Mouse (Mus musculus) G1E (cell line): Measurements from ENCODE around the gene Gm4871. TPM values are rescaled to one million over a fixed set of nuclear protein-coding genes. Genes with fewer than 3 reads are reported as not detected.
A peak's percentile ranks its signal among the peaks of the same experiment; 100 is the strongest.

Experiments
- ATAC-seq: 2 replicates; pipeline ENCODE4 v1.8.0; 2016; ENCODE audit warnings: mild to moderate bottlenecking; ENCODE audit not compliant: insufficient number of reproducible peaks, poor library complexity, low FRiP score, severe bottlenecking; ENCODE audit errors: extremely low read depth
- DNase-seq: peaks from one replicate; pipeline ENCODE4 v3.0.0; 2012; ENCODE audit warnings: low spot score
- H3K27me3 ChIP-seq: 2 replicates; pipeline ENCODE4 v1.6.1; 2012; ENCODE audit warnings: mild to moderate bottlenecking, low read length, inconsistent platforms; ENCODE audit not compliant: insufficient read depth
- H3K36me3 ChIP-seq: replicated peaks from 2 replicates; pipeline ENCODE3; 2012; ENCODE audit warnings: mild to moderate bottlenecking, inconsistent platforms
- H3K4me1 ChIP-seq: 2 replicates; pipeline ENCODE4 v1.6.1; 2012; ENCODE audit warnings: low read depth, low read length, inconsistent platforms, mixed read lengths; ENCODE audit not compliant: insufficient read depth
- H3K4me3 ChIP-seq: 2 replicates; pipeline ENCODE4 v1.5.1; 2012; ENCODE audit warnings: low read depth, mild to moderate bottlenecking, inconsistent platforms, low read length, moderate library complexity, mixed read lengths
- H3K9me3 ChIP-seq: replicated peaks from 2 replicates; pipeline ENCODE4 v1.6.1; 2012; ENCODE audit warnings: inconsistent platforms
- CTCF ChIP-seq: IDR thresholded peaks from 2 replicates; pipeline ENCODE4 v1.5.1; 2012; ENCODE audit warnings: low read depth, low read length, inconsistent platforms, mixed read lengths
- GATA1 ChIP-seq: IDR thresholded peaks from 2 replicates; pipeline ENCODE4 v1.6.1; 2012; ENCODE audit warnings: borderline replicate concordance, low read length, inconsistent platforms, mixed read lengths
- GATA2 ChIP-seq: IDR thresholded peaks from 2 replicates; pipeline ENCODE4 v1.6.1; 2012; ENCODE audit warnings: low read depth, low read length, inconsistent platforms, borderline replicate concordance
- POLR2AphosphoS5 ChIP-seq: IDR thresholded peaks from 2 replicates; pipeline ENCODE4 v1.6.1; 2012; ENCODE audit warnings: low read depth, low read length, inconsistent platforms; ENCODE audit not compliant: insufficient replicate concordance
- TAL1 ChIP-seq: conservative IDR thresholded peaks from 2 replicates; pipeline ENCODE4 v1.6.1; 2012; ENCODE audit warnings: low read depth, low read length, inconsistent platforms, mixed read lengths
- polyA plus RNA-seq: library from polyadenylated mRNA; stranded (reverse); fragments of >175 nt; gene quantifications from 2 replicates; pipeline ENCODE4 v1.2.3, GENCODE M21; 2012
- total RNA-seq, 2 experiments: library from RNA; stranded (forward) in 1 of 2; stranded (reverse) in 1 of 2; fragments of 200-1000 nt in 1 of 2; fragments of >200 nt in 1 of 2; fragmentation: Nextera tagmentation in 1 of 2; gene quantifications; 2 replicates each; pipeline ENCODE4 v1.2.3; 2014 to 2017

Gene Gm4871
- total and polyA plus RNA-seq, 3 experiments = not detected

- Histone ChIP-seq H3K4me3 (no peak overlapping the region), H3K9me3 (no peaks in the 10 kb centered on the region), H3K4me1 (no peaks in the 10 kb centered on the region), H3K36me3 (no peaks in the 10 kb centered on the region), H3K27me3 (no peaks in the 10 kb centered on the region)
- ATAC-seq (no peak), DNase-seq (no peak)
- no peak for TF ChIP-seq GATA1
- TF ChIP-seq GATA2 = no peak
- no peak for TF ChIP-seq POLR2AphosphoS5
- no peak for TF ChIP-seq CTCF
- TF ChIP-seq TAL1 = no peak
These were observed 42.5 kb downstream of the Gm4871 start for GRCm38 (mm10) chr5:144990051-144990450.

DNA sequence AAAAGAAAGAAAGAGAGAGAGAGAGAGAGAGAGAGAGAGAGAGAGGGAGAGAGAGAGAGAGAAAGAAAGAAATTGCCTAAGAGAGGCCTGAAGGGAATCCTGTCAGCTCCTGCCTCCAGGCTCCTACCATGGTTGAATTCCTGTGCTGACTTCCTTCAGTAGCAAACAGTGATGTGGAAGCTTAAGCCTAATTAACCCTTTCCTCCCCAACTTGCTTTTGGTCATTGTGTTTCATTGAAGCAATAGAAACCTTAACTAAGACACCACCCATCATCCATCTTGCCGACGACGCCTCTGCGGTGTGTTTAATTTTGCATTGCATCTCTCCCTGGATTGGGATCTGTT is 43.5 kb downstream of the Gm4871 start:
- DNase-seq (no peak), ATAC-seq (no peak)
- TF ChIP-seq GATA1 (no peak), TAL1 (no peak), GATA2 (no peak), CTCF (no peak)

DNA sequence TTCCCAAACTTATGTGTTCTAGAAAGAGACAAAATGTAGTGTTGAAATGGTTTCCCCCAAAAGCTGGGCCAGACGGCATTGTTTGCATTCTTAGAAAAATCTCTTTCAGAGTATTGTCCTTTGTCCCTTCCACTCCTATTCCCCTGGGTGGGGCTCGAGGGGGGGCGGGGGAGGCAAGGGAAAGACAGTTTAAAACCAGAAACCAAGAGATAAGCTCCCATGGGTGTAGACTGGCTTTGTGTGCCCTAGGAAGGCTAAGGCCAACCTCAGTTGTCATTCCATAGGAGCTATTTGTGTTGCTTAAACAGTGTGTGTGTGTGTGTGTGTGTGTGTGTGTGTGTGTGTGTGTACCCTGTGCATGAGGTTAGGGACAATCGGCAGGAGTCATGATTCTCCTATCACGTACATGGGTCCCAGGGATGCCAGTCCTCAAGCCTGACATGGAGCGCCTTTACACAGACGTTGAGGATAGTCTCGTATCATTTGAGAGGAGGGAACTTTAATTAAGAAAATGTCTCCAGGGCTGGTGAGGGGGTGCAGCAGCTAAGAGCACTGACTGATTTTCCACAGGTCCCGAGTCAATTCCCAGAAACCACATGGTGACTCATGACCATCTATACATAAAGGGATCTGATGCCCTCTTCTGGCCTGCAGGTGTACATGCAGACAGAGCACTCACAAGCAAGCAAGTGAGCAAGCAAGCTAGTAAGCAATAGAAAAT is 44.1 kb downstream of the Gm4871 start:
- Histone ChIP-seq H3K4me3 (no peak overlapping the region), H3K36me3 (no peaks in the 10 kb centered on the region), H3K27me3 (no peaks in the 10 kb centered on the region; the same call in 1 of the 2 replicates), H3K4me1 (no peaks in the 10 kb centered on the region), H3K9me3 (no peaks in the 10 kb centered on the region)
- DNase-seq (no peak), ATAC-seq (no peak)
- TF ChIP-seq CTCF (0 out of 2 replicates have a peak, but pooled peaks have one; percentile 4), TAL1 (no peak), GATA2 (no peak), GATA1 (no peak), POLR2AphosphoS5 (no peak)

More for the DNA sequence above, 43.5 kb downstream of the Gm4871 start:
- H3K27me3 ChIP-seq = no peaks in the 10 kb centered on the region; the same call in 1 of the 2 replicates
- H3K9me3 ChIP-seq = no peaks in the 10 kb centered on the region
- H3K4me1 ChIP-seq = no peaks in the 10 kb centered on the region
- no peak overlapping the region for H3K4me3 ChIP-seq
- no peaks in the 10 kb centered on the region for H3K36me3 ChIP-seq

DNA sequence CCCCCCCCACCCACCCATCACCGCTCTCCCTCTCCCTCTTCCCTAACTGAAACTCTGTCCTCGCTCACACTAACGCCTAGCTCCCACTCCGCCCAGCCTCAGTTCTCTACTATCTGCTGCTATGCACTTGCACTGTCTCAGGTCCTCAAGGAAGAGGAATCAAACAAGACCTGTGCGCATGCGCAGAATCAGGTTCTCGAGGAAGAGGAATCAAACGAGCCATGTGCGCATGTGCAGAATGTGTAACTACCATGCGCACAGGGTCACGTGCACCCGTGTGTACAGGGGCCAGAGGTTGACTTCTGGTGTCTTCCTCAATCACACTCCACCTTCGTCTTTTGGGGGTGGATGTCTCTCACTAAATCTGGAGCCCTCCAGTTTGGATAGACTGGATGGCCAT is 45.0 kb downstream of the Gm4871 start:
- H3K4me1 ChIP-seq = no peaks in the 10 kb centered on the region
- H3K4me3 ChIP-seq = no peak overlapping the region
- no peaks in the 10 kb centered on the region for H3K36me3 ChIP-seq
- no peaks in the 10 kb centered on the region; the same call in 1 of the 2 replicates for H3K27me3 ChIP-seq
- ATAC-seq = no peak
- no peak for DNase-seq
- TF ChIP-seq POLR2AphosphoS5 (no peak), TAL1 (no peak), GATA1 (no peak), GATA2 (no peak), CTCF (no peak)
- H3K9me3 ChIP-seq = peaks cover 3% of the 10 kb centered on the region; the same call in 1 of the 2 replicates

GRCm38 (mm10) chr5:144984839-144985238 is 47.7 kb downstream of the Gm4871 start:
- Histone ChIP-seq H3K36me3 (no peaks in the 10 kb centered on the region), H3K27me3 (no peaks in the 10 kb centered on the region; the same call in 1 of the 2 replicates), H3K4me1 (no peaks in the 10 kb centered on the region), H3K9me3 (peaks cover 3% of the 10 kb centered on the region; the same call in 1 of the 2 replicates), H3K4me3 (no peak overlapping the region)
- no peak for ATAC-seq
- no peak for TF ChIP-seq GATA2
- no peak for DNase-seq

- H3K4me3 ChIP-seq = no peak overlapping the region
- ATAC-seq (no peak), DNase-seq (no peak)
- no peak for TF ChIP-seq POLR2AphosphoS5
- TF ChIP-seq GATA2 = no peak
- TF ChIP-seq GATA1 = no peak
- 0 out of 2 replicates have a peak, but pooled peaks have one; percentile 8 for TF ChIP-seq CTCF
- TF ChIP-seq TAL1 = no peak
- no peaks in the 10 kb centered on the region; the same call in 1 of the 2 replicates for H3K27me3 ChIP-seq
- H3K9me3 ChIP-seq = peaks cover 3% of the 10 kb centered on the region; the same call in 1 of the 2 replicates
- H3K36me3 ChIP-seq = no peaks in the 10 kb centered on the region
- H3K4me1 ChIP-seq = no peaks in the 10 kb centered on the region
These were observed 49.3 kb downstream of the Gm4871 start for GRCm38 (mm10) chr5:144983227-144983626.

Other genes starting within 250 kb of the Gm4871 start
- gene Smurf1, start 66.9 kb downstream of the Gm4871 start, total RNA-seq (2014; fragmentation: Nextera tagmentation) = 1.3 and 1.7 TPM in 2 replicates
- 1.9 and 4.1 TPM in 2 replicates for gene Smurf1, start 66.9 kb downstream of the Gm4871 start, total RNA-seq (2017)
- 2.0 and 2.1 TPM in 2 replicates for gene Smurf1, start 66.9 kb downstream of the Gm4871 start, polyA plus RNA-seq
- not detected in 2 replicates for gene 1700018F24Rik, start 10.2 kb upstream of the Gm4871 start, total RNA-seq (2014; fragmentation: Nextera tagmentation)
- gene 1700018F24Rik, start 10.2 kb upstream of the Gm4871 start, total RNA-seq (2017) = not detected in 2 replicates
- gene 1700018F24Rik, start 10.2 kb upstream of the Gm4871 start, polyA plus RNA-seq = not detected in 2 replicates
- 77.0 and 85.3 TPM in 2 replicates for gene Arpc1a, start 51.1 kb upstream of the Gm4871 start, total RNA-seq (2014; fragmentation: Nextera tagmentation)
- gene Arpc1a, start 51.1 kb upstream of the Gm4871 start, total RNA-seq (2017) = 125 and 169 TPM in 2 replicates
- 56.4 and 58.6 TPM in 2 replicates for gene Arpc1a, start 51.1 kb upstream of the Gm4871 start, polyA plus RNA-seq
- gene Kpna7, start 51.3 kb upstream of the Gm4871 start, total RNA-seq (2014; fragmentation: Nextera tagmentation) = not detected in 2 replicates
- gene Kpna7, start 51.3 kb upstream of the Gm4871 start, total RNA-seq (2017) = not detected in 2 replicates
- gene Kpna7, start 51.3 kb upstream of the Gm4871 start, polyA plus RNA-seq = not detected in 2 replicates
- gene Arpc1b, start 81.5 kb upstream of the Gm4871 start, total RNA-seq (2014; fragmentation: Nextera tagmentation) = 226 and 347 TPM in 2 replicates
- 230 and 290 TPM in 2 replicates for gene Arpc1b, start 81.5 kb upstream of the Gm4871 start, total RNA-seq (2017)
- 2,252 and 2,780 TPM in 2 replicates for gene Arpc1b, start 81.5 kb upstream of the Gm4871 start, polyA plus RNA-seq
- 95.0 and 112 TPM in 2 replicates for gene Pdap1, start 107.5 kb upstream of the Gm4871 start, total RNA-seq (2014; fragmentation: Nextera tagmentation)
- gene Pdap1, start 107.5 kb upstream of the Gm4871 start, total RNA-seq (2017) = 72.7 and 82.5 TPM in 2 replicates
- 173 and 217 TPM in 2 replicates for gene Pdap1, start 107.5 kb upstream of the Gm4871 start, polyA plus RNA-seq
- 116 and 155 TPM in 2 replicates for gene Bud31, start 107.6 kb upstream of the Gm4871 start, total RNA-seq (2014; fragmentation: Nextera tagmentation)
- 287 and 292 TPM in 2 replicates for gene Bud31, start 107.6 kb upstream of the Gm4871 start, total RNA-seq (2017)
- 5.7 and 8.7 TPM in 2 replicates for gene Bud31, start 107.6 kb upstream of the Gm4871 start, polyA plus RNA-seq
- 8.2 and 16.4 TPM in 2 replicates for gene Ptcd1, start 134.4 kb upstream of the Gm4871 start, total RNA-seq (2014; fragmentation: Nextera tagmentation)
- 10.9 and 12.1 TPM in 2 replicates for gene Ptcd1, start 134.4 kb upstream of the Gm4871 start, total RNA-seq (2017)
- gene Ptcd1, start 134.4 kb upstream of the Gm4871 start, polyA plus RNA-seq = 17.1 and 18.4 TPM in 2 replicates
- gene Cpsf4, start 134.5 kb upstream of the Gm4871 start, total RNA-seq (2014; fragmentation: Nextera tagmentation) = 44.3 and 55.4 TPM in 2 replicates
- 67.6 and 71.2 TPM in 2 replicates for gene Cpsf4, start 134.5 kb upstream of the Gm4871 start, total RNA-seq (2017)
- gene Cpsf4, start 134.5 kb upstream of the Gm4871 start, polyA plus RNA-seq = 89.8 and 90.0 TPM in 2 replicates
- 133 and 170 TPM in 2 replicates for gene Atp5j2, start 159.3 kb upstream of the Gm4871 start, total RNA-seq (2014; fragmentation: Nextera tagmentation)
- 257 and 304 TPM in 2 replicates for gene Atp5j2, start 159.3 kb upstream of the Gm4871 start, total RNA-seq (2017)
- gene Atp5j2, start 159.3 kb upstream of the Gm4871 start, polyA plus RNA-seq = 21.5 and 61.1 TPM in 2 replicates
- gene Zkscan14, start 169.1 kb upstream of the Gm4871 start, total RNA-seq (2014; fragmentation: Nextera tagmentation) = 9.6 and 9.9 TPM in 2 replicates
- gene Zkscan14, start 169.1 kb upstream of the Gm4871 start, total RNA-seq (2017) = 21.3 and 22.2 TPM in 2 replicates
- gene Zkscan14, start 169.1 kb upstream of the Gm4871 start, polyA plus RNA-seq = 2.9 and 3.6 TPM in 2 replicates
- gene Zkscan5, start 171.8 kb upstream of the Gm4871 start, total RNA-seq (2014; fragmentation: Nextera tagmentation) = 13.7 and 14.6 TPM in 2 replicates
- 9.2 and 10.4 TPM in 2 replicates for gene Zkscan5, start 171.8 kb upstream of the Gm4871 start, total RNA-seq (2017)
- gene Zkscan5, start 171.8 kb upstream of the Gm4871 start, polyA plus RNA-seq = 1.3 and 2.8 TPM in 2 replicates
- 124 and 145 TPM in 2 replicates for gene Zfp655, start 199.0 kb upstream of the Gm4871 start, total RNA-seq (2014; fragmentation: Nextera tagmentation)
- gene Zfp655, start 199.0 kb upstream of the Gm4871 start, total RNA-seq (2017) = 92.8 and 101 TPM in 2 replicates
- 25.1 and 32.6 TPM in 2 replicates for gene Zfp655, start 199.0 kb upstream of the Gm4871 start, polyA plus RNA-seq
- 23.7 and 33.2 TPM in 2 replicates for gene Zscan25, start 247.7 kb upstream of the Gm4871 start, total RNA-seq (2014; fragmentation: Nextera tagmentation)
- 9.2 and 10.0 TPM in 2 replicates for gene Zscan25, start 247.7 kb upstream of the Gm4871 start, total RNA-seq (2017)
- 34.7 and 44.8 TPM in 2 replicates for gene Zscan25, start 247.7 kb upstream of the Gm4871 start, polyA plus RNA-seq